Mouse (Mus musculus): ENCODE results near the gene Zdhhc14. TPM values are rescaled to one million over a fixed set of nuclear protein-coding genes. Genes with fewer than 3 reads are reported as not detected.
A peak's percentile ranks its signal among the peaks of the same experiment; 100 is the strongest.

Zdhhc14 gene
- polyA plus RNA-seq, 1 experiment from 2014 or later, result 2.2 TPM

DNA sequence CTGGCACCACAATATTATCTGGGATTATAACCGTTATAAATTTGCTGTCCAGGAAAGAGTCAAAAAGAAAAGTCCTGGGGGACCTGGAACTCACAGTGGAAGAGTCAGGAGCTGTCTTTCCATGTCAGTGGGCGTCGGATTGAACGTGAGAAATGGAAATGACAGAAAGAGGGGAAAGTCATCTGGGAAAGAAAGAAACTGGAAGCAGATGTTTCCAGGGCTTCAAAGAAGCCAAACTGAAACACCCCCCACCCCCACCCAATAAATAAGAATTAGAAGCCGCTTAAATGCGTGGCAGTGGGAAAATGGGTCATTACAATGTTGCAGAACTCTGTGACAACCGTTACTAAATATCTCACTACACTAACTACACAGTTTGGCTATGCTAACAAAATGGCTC, 176.6 kb downstream of the Zdhhc14 start:
- ATAC-seq (ENCODE audit: insufficient number of reproducible peaks, insufficient read depth, low FRiP score, low TSS enrichment, low read depth), result no peak
- H3K9me3 ChIP-seq, result no peaks in the 10 kb centered on the region
- WGBS, result 37% methylated on average over 7 of the region's 7 CpGs
- H3K4me1 ChIP-seq (replicated peaks), result 0 out of 2 replicates have a peak, but pooled peaks cover 3% of the 10 kb centered on the region
- no peaks in the 10 kb centered on the region for H3K36me3 ChIP-seq
- no peak overlapping the region for H3K27ac ChIP-seq
- no peak overlapping the region for H3K4me3 ChIP-seq (replicated peaks)
- no peak overlapping the region for H3K9ac ChIP-seq (replicated peaks)
- no peaks in the 10 kb centered on the region for H3K27me3 ChIP-seq
- no peak overlapping the region for H3K4me2 ChIP-seq

DNA sequence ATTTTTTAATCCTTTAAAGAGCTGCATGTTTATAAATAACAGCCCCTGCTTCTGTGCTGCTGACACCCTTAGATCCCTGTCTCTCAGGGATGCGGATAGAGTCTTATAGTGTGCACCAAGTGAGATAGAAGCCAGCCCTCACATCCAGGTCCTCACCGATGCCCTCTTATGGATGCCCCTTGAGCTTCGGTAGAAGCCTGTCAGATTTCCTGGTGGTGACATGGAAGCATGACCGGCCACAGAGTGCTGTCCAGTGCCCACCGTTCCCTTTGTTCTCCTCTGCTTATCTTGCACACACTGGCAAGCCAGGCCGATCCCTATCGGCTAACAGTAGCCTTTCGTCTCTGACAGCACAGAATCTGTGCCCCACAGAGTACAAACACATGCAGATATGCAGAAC, 183.6 kb downstream of the Zdhhc14 start:
- ATAC-seq (ENCODE audit: insufficient number of reproducible peaks, insufficient read depth, low FRiP score, low TSS enrichment, low read depth), result no peak
- no peak overlapping the region for H3K4me3 ChIP-seq (replicated peaks)
- 88% methylated on average over 8 of the region's 8 CpGs for WGBS
- no peak overlapping the region for H3K9ac ChIP-seq (replicated peaks)
- H3K4me2 ChIP-seq, result no peak overlapping the region
- H3K9me3 ChIP-seq, result no peaks in the 10 kb centered on the region
- no peak overlapping the region for H3K27ac ChIP-seq
- no peaks in the 10 kb centered on the region for H3K27me3 ChIP-seq
- H3K4me1 ChIP-seq (replicated peaks), result no peaks in the 10 kb centered on the region
- no peaks in the 10 kb centered on the region for H3K36me3 ChIP-seq

GRCm38 (mm10) chr17:5679315-5679714, 187.0 kb downstream of the Zdhhc14 start:
- no peak overlapping the region for H3K9ac ChIP-seq (replicated peaks)
- WGBS, result 24% methylated on average over 1 of the region's 1 CpGs
- no peak overlapping the region for H3K4me2 ChIP-seq
- no peak overlapping the region for H3K4me3 ChIP-seq (replicated peaks)
- H3K4me1 ChIP-seq (replicated peaks), result no peaks in the 10 kb centered on the region
- 0 out of 2 replicates have a peak, but pooled peaks cover 4% of the 10 kb centered on the region for H3K27me3 ChIP-seq
- H3K27ac ChIP-seq, result no peak overlapping the region
- H3K36me3 ChIP-seq, result no peaks in the 10 kb centered on the region
- no peak for ATAC-seq (ENCODE audit: insufficient number of reproducible peaks, insufficient read depth, low FRiP score, low TSS enrichment, low read depth)
- H3K9me3 ChIP-seq, result no peaks in the 10 kb centered on the region

DNA sequence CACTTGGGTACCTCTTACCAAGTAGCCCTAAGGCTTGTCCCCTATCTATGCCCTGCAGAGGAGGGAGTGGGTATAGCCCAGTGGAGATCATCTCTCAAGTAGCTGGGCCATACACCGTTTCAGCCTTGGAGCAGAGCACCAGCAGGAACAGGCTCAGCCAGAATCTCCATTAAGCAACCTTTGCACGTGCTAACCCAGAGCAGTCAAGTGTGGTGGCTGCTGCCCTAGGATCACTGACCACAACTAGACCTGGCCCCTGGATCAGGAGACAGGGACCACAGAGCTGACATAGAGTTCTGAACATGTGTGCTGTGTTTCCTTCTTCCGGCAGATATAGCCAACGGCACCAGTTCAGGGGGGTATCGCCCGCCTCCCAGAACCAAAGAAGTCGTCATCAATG, 193.0 kb downstream of the Zdhhc14 start:
- Histone ChIP-seq H3K4me1 (replicated peaks) (no peaks in the 10 kb centered on the region), H3K9me3 (no peaks in the 10 kb centered on the region), H3K27me3 (0 out of 2 replicates have a peak, but pooled peaks cover 4% of the 10 kb centered on the region), H3K4me2 (no peak overlapping the region), H3K36me3 (no peaks in the 10 kb centered on the region), H3K27ac (no peak overlapping the region), H3K9ac (replicated peaks) (no peak overlapping the region), H3K4me3 (replicated peaks) (no peak overlapping the region)
- WGBS, result 89% methylated on average over 7 of the region's 7 CpGs
- ATAC-seq (ENCODE audit: insufficient number of reproducible peaks, insufficient read depth, low FRiP score, low TSS enrichment, low read depth), result no peak

DNA sequence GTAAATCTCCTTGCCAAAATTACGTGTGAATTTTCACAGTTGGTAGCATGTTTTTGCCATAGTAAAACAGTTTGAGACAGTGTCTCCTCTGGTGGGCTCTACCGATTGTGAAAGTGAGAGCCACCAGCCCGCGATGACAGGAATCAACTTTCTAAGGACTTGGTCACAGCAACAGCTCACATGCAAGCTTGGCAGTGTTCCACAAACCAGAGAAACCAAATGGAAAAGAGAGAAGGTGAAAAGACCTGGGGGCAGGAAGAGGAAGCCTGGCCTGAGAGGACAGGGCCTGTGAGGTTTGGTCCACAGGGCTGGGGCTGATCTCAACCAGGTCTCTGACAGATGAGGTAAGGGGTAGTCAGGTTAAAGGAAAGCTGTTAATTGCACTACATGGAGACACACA, 195.5 kb downstream of the Zdhhc14 start:
- no peak for ATAC-seq (ENCODE audit: insufficient number of reproducible peaks, insufficient read depth, low FRiP score, low TSS enrichment, low read depth)
- 62% methylated on average over 4 of the region's 4 CpGs for WGBS
- Histone ChIP-seq H3K36me3 (no peaks in the 10 kb centered on the region), H3K27me3 (no peaks in the 10 kb centered on the region), H3K4me3 (replicated peaks) (no peak overlapping the region), H3K4me2 (no peak overlapping the region), H3K4me1 (replicated peaks) (no peaks in the 10 kb centered on the region), H3K9me3 (no peaks in the 10 kb centered on the region), H3K27ac (no peak overlapping the region), H3K9ac (replicated peaks) (no peak overlapping the region)

GRCm38 (mm10) chr17:5688222-5688621, 195.9 kb downstream of the Zdhhc14 start:
- Histone ChIP-seq H3K27ac (no peak overlapping the region), H3K36me3 (no peaks in the 10 kb centered on the region), H3K4me3 (replicated peaks) (no peak overlapping the region), H3K27me3 (no peaks in the 10 kb centered on the region), H3K9ac (replicated peaks) (no peak overlapping the region), H3K4me2 (no peak overlapping the region), H3K9me3 (no peaks in the 10 kb centered on the region), H3K4me1 (replicated peaks) (no peaks in the 10 kb centered on the region)
- 84% methylated on average over 2 of the region's 2 CpGs for WGBS
- ATAC-seq (ENCODE audit: insufficient number of reproducible peaks, insufficient read depth, low FRiP score, low TSS enrichment, low read depth), result no peak

DNA sequence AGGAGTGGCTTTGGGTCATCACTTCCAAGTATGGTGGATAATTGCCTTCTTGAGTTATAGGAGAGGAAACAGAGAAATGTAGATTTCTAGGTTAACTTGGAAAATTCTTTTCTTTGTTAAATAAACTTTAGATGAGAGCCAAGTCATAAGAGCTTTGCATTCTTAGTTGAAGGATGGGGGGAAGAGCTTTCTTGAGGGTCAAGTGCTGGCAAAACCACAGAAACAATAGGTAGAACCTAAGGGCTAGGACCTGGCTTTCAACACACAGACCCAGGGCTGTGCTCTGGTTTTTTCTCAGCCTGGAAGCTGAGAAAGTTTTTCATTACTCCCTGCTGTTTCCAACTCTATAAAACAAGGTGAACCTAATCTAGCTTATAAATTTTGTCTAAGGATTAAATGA, 196.3 kb downstream of the Zdhhc14 start:
- Histone ChIP-seq H3K4me1 (replicated peaks) (no peaks in the 10 kb centered on the region), H3K27ac (no peak overlapping the region), H3K9ac (replicated peaks) (no peak overlapping the region), H3K4me3 (replicated peaks) (no peak overlapping the region), H3K9me3 (no peaks in the 10 kb centered on the region), H3K4me2 (no peak overlapping the region), H3K36me3 (no peaks in the 10 kb centered on the region), H3K27me3 (no peaks in the 10 kb centered on the region)
- no peak for ATAC-seq (ENCODE audit: insufficient number of reproducible peaks, insufficient read depth, low FRiP score, low TSS enrichment, low read depth)

DNA sequence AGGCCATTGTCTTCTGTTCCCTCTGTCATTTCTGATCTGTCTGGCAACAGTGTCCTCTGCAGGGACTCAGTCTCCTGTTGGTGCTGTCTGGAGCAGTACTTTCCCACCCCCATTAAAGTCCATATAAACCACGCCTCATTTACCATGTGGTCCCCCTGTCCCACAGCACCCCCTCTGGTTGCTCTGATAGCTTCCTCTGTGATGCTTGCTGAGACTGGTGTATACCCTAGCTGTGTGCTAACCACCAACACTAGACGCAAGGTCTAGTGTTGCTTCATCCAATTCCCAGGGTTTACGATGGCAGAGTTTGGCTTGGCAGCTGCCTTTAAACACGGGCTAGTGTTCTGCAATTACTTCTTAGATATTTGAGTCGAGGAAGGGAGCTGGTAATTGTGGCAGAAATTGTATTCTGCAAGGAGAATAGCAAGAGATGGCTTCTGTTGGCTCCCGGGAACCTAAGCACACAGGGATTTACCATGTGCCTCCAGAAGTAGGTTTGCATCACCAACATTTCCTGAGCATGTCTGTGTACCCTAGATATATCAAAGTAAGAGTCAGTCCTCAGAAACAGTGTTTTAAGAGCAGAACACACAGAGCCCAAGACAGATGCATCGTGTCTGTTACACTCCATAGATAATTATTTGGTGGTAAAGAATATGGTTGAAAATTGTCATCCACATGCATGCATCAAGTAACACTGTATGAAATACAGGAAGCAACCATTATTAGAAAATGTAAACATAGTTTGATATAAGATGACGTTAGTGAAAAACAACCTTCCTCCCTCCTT, 198.6 kb downstream of the Zdhhc14 start:
- no peak for ATAC-seq (ENCODE audit: insufficient number of reproducible peaks, insufficient read depth, low FRiP score, low TSS enrichment, low read depth)
- Histone ChIP-seq H3K27ac (no peak overlapping the region), H3K4me3 (replicated peaks) (no peak overlapping the region), H3K9me3 (no peaks in the 10 kb centered on the region), H3K9ac (replicated peaks) (no peak overlapping the region), H3K27me3 (no peaks in the 10 kb centered on the region), H3K4me1 (replicated peaks) (0 out of 2 replicates have a peak, but pooled peaks cover 4% of the 10 kb centered on the region), H3K36me3 (no peaks in the 10 kb centered on the region), H3K4me2 (no peak overlapping the region)
- WGBS, result 71% methylated on average over 8 of the region's 8 CpGs

- H3K27ac ChIP-seq, result no peak overlapping the region
- no peaks in the 10 kb centered on the region for H3K36me3 ChIP-seq
- H3K9me3 ChIP-seq, result no peaks in the 10 kb centered on the region
- no peak for ATAC-seq (ENCODE audit: insufficient number of reproducible peaks, insufficient read depth, low FRiP score, low TSS enrichment, low read depth)
- no peak overlapping the region for H3K4me3 ChIP-seq (replicated peaks)
- H3K4me2 ChIP-seq, result no peak overlapping the region
- no peak overlapping the region for H3K9ac ChIP-seq (replicated peaks)
- H3K4me1 ChIP-seq (replicated peaks), result 0 out of 2 replicates have a peak, but pooled peaks cover 4% of the 10 kb centered on the region
- no peaks in the 10 kb centered on the region for H3K27me3 ChIP-seq
- WGBS, result 76% methylated on average over 3 of the region's 3 CpGs
These were observed 200.3 kb downstream of the Zdhhc14 start for GRCm38 (mm10) chr17:5692661-5693060.

DNA sequence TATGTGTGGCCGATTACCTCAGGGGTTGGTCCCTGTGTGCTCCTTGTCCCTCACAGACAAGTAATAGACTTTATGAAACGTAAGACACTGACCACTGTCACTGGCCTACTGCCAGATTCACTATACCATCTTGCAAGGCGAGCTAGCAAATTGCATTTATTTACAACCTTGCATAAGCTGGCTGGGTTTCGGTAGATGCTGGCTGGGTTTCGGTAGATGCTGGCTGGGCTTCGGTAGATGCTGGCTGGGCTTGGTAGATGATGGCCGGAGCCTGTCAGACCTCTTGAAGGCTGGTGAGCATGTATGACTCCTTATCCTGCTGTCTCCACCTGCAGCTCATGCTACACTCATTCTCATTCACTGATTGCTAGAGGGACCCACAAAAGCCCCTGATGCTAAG, 200.9 kb downstream of the Zdhhc14 start:
- no peak for ATAC-seq (ENCODE audit: insufficient number of reproducible peaks, insufficient read depth, low FRiP score, low TSS enrichment, low read depth)

DNA sequence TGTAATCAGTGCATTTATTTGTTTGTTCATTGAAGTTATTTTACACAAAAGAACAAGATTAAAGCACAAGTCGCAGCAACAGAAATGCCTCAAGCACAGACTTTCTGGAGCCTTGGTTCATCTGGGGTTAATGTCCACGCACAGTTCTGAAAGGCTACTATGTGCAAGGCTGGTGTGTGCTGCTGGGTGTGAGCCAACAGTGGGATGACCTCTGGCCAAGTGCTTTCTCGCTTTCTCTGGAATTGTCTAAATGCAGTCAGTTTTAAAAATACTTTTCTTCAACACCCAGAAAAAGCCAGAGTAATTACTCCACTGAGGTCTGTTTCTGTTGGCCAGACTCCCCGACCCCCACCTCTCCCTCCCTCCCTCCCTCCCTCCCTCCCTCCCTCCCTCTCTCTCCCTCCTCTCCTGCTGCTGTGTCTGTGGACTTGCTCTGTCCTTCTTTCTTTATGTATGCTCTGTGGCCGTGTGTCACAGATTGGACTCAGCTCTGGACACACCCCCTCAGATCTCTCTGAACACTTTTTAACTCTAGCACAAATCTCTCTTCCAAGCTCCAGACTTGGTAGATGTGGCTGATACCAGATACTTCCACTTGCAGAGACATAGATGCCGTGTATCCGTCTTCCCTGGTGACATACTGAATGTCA, 206.2 kb downstream of the Zdhhc14 start:
- Histone ChIP-seq H3K4me2 (no peak overlapping the region), H3K9ac (replicated peaks) (no peak overlapping the region), H3K36me3 (no peaks in the 10 kb centered on the region), H3K4me3 (replicated peaks) (no peak overlapping the region), H3K9me3 (no peaks in the 10 kb centered on the region), H3K27me3 (no peaks in the 10 kb centered on the region), H3K4me1 (replicated peaks) (peaks cover 35% of the 10 kb centered on the region), H3K27ac (no peak overlapping the region)
- ATAC-seq (ENCODE audit: insufficient number of reproducible peaks, insufficient read depth, low FRiP score, low TSS enrichment, low read depth), result peak; percentile 30; the same call in 1 of the 2 replicates
- 57% methylated on average over 7 of the region's 7 CpGs for WGBS

More for the DNA sequence above, 200.9 kb downstream of the Zdhhc14 start:
- H3K27ac ChIP-seq, result no peak overlapping the region
- no peaks in the 10 kb centered on the region for H3K36me3 ChIP-seq
- H3K9ac ChIP-seq (replicated peaks), result no peak overlapping the region
- H3K27me3 ChIP-seq, result no peaks in the 10 kb centered on the region
- no peak overlapping the region for H3K4me2 ChIP-seq
- peaks cover 6% of the 10 kb centered on the region; the same call in 1 of the 2 replicates for H3K4me1 ChIP-seq (replicated peaks)
- no peaks in the 10 kb centered on the region for H3K9me3 ChIP-seq
- H3K4me3 ChIP-seq (replicated peaks), result no peak overlapping the region
- 80% methylated on average over 7 of the region's 7 CpGs for WGBS

Measured in limb, embryonic 12.5 days (tissue).